Mouse (Mus musculus) liver, embryonic 13.5 days (tissue): ENCODE results near the gene Kyat1. TPM values are rescaled to one million over a fixed set of nuclear protein-coding genes. Genes with fewer than 3 reads are reported as not detected.
"Not testable (repeated sequence)": the region's sequence is repeated elsewhere in the genome, so short reads cannot be mapped to it uniquely, and the experiment has no call there.

ENCODE experiments used
- ATAC-seq: fragments of 200-750 bp; cut with Nextera tagmentation; 2 replicates; pipeline ENCODE4 v1.8.0; 2017; ENCODE audit warnings: low read depth, mild to moderate bottlenecking, moderate number of reproducible peaks, moderate library complexity
- DNase-seq: peaks from one replicate; pipeline ENCODE4 v3.0.0; 2022
- H3K27ac ChIP-seq: fragments of 300-500 bp; sonication (generic); 2 replicates; pipeline ENCODE4 v1.5.1; 2015; ENCODE audit warnings: moderate library complexity, mild to moderate bottlenecking, inconsistent platforms
- H3K27me3 ChIP-seq: fragments of 300-500 bp; sonication (generic); 2 replicates; pipeline ENCODE4 v1.6.1; 2015; ENCODE audit warnings: mild to moderate bottlenecking, inconsistent platforms
- H3K36me3 ChIP-seq: fragments of 300-500 bp; sonication (generic); 2 replicates; pipeline ENCODE4 v1.6.1; 2015; ENCODE audit warnings: mild to moderate bottlenecking, inconsistent platforms
- H3K4me1 ChIP-seq: fragments of 300-500 bp; sonication (generic); replicated peaks from 2 replicates; pipeline ENCODE4 v1.6.1; 2015; ENCODE audit warnings: inconsistent platforms
- H3K4me2 ChIP-seq: fragments of 300-500 bp; sonication (generic); 2 replicates; pipeline ENCODE4 v1.6.1; 2015; ENCODE audit warnings: inconsistent platforms, mild to moderate bottlenecking, moderate library complexity
- H3K4me3 ChIP-seq: fragments of 300-500 bp; sonication (generic); replicated peaks from 2 replicates; pipeline ENCODE4 v1.5.1; 2015; ENCODE audit warnings: mild to moderate bottlenecking, inconsistent platforms
- H3K9ac ChIP-seq: fragments of 300-500 bp; sonication (generic); 2 replicates; pipeline ENCODE4 v1.6.1; 2015; ENCODE audit warnings: mild to moderate bottlenecking, inconsistent platforms
- H3K9me3 ChIP-seq: fragments of 300-500 bp; sonication (generic); replicated peaks from 2 replicates; pipeline ENCODE4 v1.6.1; 2016; ENCODE audit warnings: inconsistent platforms
- WGBS: fragments of 180-500 bp; shearing (Covaris S2); methylation state at CpG from one replicate; pipeline ENCODE4 v1.1.7; 2015; ENCODE audit not compliant: insufficient replicate concordance; 5-methylcytosine and 5-hydroxymethylcytosine counted together
- polyA plus RNA-seq: library from polyadenylated mRNA; unstranded; fragments of >200 nt; fragmentation: Nextera tagmentation; extraction: Ambion mirVana; gene quantifications from 2 replicates; pipeline ENCODE4 v1.2.1, GENCODE M21; 2015

The Kyat1 gene
- polyA plus RNA-seq, 1 experiment from 2014 or later: 10.1 TPM

DNA sequence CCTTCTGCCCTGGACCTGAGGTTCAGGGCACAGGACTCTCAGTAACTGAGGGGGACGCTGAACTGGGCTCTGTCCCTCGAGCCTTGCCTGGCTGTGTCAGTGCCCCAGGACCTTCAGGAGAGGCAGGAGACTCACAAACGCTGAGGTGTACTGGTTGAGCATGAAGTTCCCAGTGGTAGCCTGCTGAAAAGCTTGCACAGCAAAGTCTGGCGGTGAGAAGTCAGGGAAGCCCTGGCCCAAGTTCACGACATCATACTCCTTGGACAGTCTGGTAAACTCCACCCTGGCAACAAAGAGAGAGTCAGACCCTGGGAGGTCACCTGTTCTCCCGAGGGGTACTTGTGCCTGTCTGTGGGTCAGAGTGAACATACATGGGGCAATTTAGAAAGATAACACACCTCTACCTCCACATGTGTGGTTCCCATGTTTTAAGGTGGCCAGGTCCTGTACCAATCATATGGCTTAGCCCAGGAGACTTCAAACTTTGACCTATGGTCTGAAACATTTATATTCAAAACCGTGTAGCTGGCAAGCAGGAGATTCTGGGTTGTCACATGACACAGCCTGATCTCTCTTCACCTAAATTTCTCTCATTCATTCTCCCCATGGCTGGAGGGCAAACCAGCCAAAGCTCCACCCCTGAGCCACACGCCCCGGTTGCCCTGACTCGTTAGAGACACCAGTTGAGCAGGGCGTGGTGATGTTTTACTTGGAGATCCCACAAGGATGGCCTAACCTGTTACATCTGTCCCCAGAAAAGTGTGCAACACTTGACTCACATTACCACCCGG is 13.7 kb downstream of the Kyat1 start:
- 74% methylated on average over 12 of the region's 12 CpGs for WGBS
- no peak overlapping the region for H3K4me2 ChIP-seq
- no peak for ATAC-seq
- H3K36me3 ChIP-seq: peaks cover 29% of the 10 kb centered on the region
- no peak overlapping the region for H3K27ac ChIP-seq
- DNase-seq: no peak
- H3K4me1 ChIP-seq: peaks cover 16% of the 10 kb centered on the region
- H3K4me3 ChIP-seq: no peak overlapping the region
- no peak overlapping the region for H3K9ac ChIP-seq
- H3K27me3 ChIP-seq: no peaks in the 10 kb centered on the region
- H3K9me3 ChIP-seq: no peaks in the 10 kb centered on the region

DNA sequence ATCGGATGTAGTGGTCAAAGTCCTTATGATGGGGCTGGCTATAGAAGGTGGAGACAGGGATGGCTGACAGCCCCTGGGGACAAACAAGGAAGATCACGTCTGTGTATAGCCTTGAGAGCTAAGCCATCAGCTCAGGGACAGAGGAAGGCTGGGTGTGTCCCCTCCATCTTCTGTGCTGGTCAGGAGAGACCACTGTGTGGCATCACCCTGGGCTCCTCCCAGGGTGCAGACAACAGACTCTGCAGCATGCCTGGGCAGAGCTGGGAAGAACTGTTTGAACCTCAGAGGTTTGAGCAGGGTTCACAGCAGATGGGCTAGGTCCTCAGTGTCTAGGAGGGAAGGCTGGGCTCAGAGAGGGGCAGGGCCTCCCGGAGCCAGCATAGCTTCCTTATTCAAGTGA is 20.0 kb downstream of the Kyat1 start:
- Histone ChIP-seq H3K9ac (peak overlapping the region; percentile 53), H3K27me3 (no peaks in the 10 kb centered on the region), H3K27ac (peak overlapping the region; percentile 89), H3K9me3 (no peaks in the 10 kb centered on the region), H3K4me2 (peak overlapping the region; percentile 33), H3K4me1 (peaks cover 44% of the 10 kb centered on the region), H3K36me3 (peaks cover 35% of the 10 kb centered on the region), H3K4me3 (peak overlapping the region; percentile 5; the same call in 1 of the 2 replicates)
- WGBS: 41% methylated on average over 3 of the region's 3 CpGs
- ATAC-seq (peak; percentile 56), DNase-seq (no peak)

GRCm38 (mm10) chr2:30185276-30185675 is 20.4 kb downstream of the Kyat1 start:
- peaks cover 44% of the 10 kb centered on the region for H3K4me1 ChIP-seq
- peak overlapping the region; percentile 89 for H3K27ac ChIP-seq
- peak overlapping the region; percentile 53 for H3K9ac ChIP-seq
- peak overlapping the region; percentile 33 for H3K4me2 ChIP-seq
- H3K27me3 ChIP-seq: no peaks in the 10 kb centered on the region
- 39% methylated on average over 6 of the region's 6 CpGs for WGBS
- DNase-seq (peak; percentile 70), ATAC-seq (peak; percentile 97)
- H3K36me3 ChIP-seq: peaks cover 31% of the 10 kb centered on the region
- no peaks in the 10 kb centered on the region for H3K9me3 ChIP-seq
- peak overlapping the region; percentile 5; the same call in 1 of the 2 replicates for H3K4me3 ChIP-seq

- H3K4me3 ChIP-seq: no peak overlapping the region
- H3K9me3 ChIP-seq: no peaks in the 10 kb centered on the region
- H3K9ac ChIP-seq: no peak overlapping the region
- H3K36me3 ChIP-seq: peaks cover 24% of the 10 kb centered on the region
- DNase-seq: no peak
- no peak overlapping the region for H3K27ac ChIP-seq
- peaks cover 47% of the 10 kb centered on the region for H3K4me1 ChIP-seq
- no peaks in the 10 kb centered on the region for H3K27me3 ChIP-seq
- 74% methylated on average over 3 of the region's 3 CpGs for WGBS
- H3K4me2 ChIP-seq: no peak overlapping the region
- no peak for ATAC-seq
These were observed 21.9 kb downstream of the Kyat1 start for GRCm38 (mm10) chr2:30183721-30184120.

DNA sequence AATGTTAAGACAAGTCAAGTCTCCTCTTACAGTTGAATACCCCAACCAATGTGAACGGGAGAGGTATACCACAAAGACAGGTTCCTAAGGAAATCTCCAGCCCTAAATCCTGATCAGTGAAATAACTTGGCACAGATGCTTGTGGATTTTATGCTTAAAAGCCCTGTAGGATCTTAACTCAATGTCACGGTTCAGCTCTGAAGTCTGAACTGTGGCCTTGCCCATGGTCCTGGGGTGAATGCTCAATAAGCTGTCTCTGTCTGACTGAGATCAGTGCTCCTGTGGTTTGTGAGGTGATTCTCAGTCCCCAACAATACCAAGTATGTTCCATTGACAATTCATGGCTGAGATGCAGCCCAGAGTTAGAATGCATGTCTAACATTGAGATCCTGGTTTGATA is 23.2 kb downstream of the Kyat1 start:
- Histone ChIP-seq H3K36me3 (peaks cover 24% of the 10 kb centered on the region), H3K27ac (no peak overlapping the region), H3K9me3 (no peaks in the 10 kb centered on the region), H3K4me2 (no peak overlapping the region), H3K4me3 (no peak overlapping the region), H3K4me1 (peaks cover 56% of the 10 kb centered on the region), H3K9ac (no peak overlapping the region), H3K27me3 (no peaks in the 10 kb centered on the region)
- no peak for DNase-seq
- ATAC-seq: no peak
- 81% methylated on average over 2 of the region's 2 CpGs for WGBS

DNA sequence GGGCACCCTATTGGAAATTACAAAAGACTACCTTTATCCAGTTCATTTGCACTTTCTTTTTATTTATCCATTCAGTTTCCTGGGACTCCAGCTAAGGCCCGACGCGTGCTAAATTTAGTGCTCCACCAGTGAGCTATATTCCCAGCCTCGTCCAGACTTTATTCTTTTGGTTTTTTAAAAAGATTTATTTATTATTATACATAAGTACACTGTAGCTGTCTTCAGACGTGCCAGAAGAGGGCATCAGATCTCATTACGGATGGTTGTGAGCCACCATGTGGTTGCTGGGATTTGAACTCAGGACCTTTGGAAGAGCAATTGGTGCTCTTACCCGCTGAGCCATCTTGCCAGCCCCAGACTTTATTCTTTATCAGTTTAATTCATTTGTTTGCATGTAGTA is 26.9 kb downstream of the Kyat1 start:
- H3K27ac ChIP-seq, DNase-seq, H3K9ac ChIP-seq, H3K9me3 ChIP-seq, ATAC-seq, H3K27me3 ChIP-seq: not testable (repeated sequence)
- Histone ChIP-seq H3K4me3 (peak overlapping the region; percentile 80), H3K36me3 (peaks cover 37% of the 10 kb centered on the region), H3K4me2 (peak overlapping the region; percentile 91), H3K4me1 (peaks cover 33% of the 10 kb centered on the region)
- 52% methylated on average over 7 of the region's 7 CpGs for WGBS

GRCm38 (mm10) chr2:30177700-30178675 is 27.7 kb downstream of the Kyat1 start, which contains the start of gene Spout1:
Spout1 (minus strand) TSS chr2:30178459.
- peak within 1 kb of the TSS; percentile 91 for H3K4me2 ChIP-seq
- ATAC-seq (peak; percentile 94), DNase-seq (peak; percentile 94)
- H3K9ac ChIP-seq: peak within 1 kb of the TSS; percentile 81
- peaks cover 44% of the 10 kb centered on the region for H3K36me3 ChIP-seq
- peaks cover 33% of the 10 kb centered on the region for H3K4me1 ChIP-seq
- WGBS: under 1% methylated on average over 54 of the region's 54 CpGs
- peak within 1 kb of the TSS; percentile 53 for H3K27ac ChIP-seq
- peaks cover 6% of the 10 kb centered on the region for H3K9me3 ChIP-seq
- H3K4me3 ChIP-seq: peak within 1 kb of the TSS; percentile 80
- H3K27me3 ChIP-seq: no peaks in the 10 kb centered on the region

- Histone ChIP-seq H3K27ac (no peak overlapping the region), H3K4me2 (peak overlapping the region; percentile 91; the same call in 1 of the 2 replicates), H3K9me3 (peaks cover 6% of the 10 kb centered on the region), H3K4me1 (peaks cover 46% of the 10 kb centered on the region), H3K4me3 (no peak overlapping the region), H3K27me3 (no peaks in the 10 kb centered on the region), H3K36me3 (peaks cover 51% of the 10 kb centered on the region), H3K9ac (no peak overlapping the region)
- WGBS: 90% methylated on average over 2 of the region's 2 CpGs
- DNase-seq: no peak
- ATAC-seq: no peak
These were observed 29.1 kb downstream of the Kyat1 start for GRCm38 (mm10) chr2:30176561-30176960.

DNA sequence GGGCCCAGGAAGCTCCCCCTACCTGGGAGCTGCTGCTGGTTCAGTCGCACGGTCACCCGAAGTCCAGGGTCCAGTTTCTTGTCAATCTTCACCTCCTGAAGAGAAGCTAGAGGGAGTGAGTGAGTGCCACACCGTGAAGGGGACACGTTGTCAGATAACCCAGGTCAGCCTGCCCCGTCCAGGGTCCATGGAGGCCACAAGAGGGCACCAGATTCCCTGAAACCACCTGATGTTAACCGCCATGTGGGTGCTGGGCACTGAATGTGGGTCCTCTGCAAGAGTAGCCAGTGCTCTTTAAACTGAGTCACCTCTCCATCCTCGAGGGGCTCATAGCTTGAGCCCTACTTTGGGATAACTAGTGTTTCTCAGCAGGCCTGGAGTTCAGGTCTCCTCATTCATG is 29.8 kb downstream of the Kyat1 start:
- ATAC-seq: no peak

DNA sequence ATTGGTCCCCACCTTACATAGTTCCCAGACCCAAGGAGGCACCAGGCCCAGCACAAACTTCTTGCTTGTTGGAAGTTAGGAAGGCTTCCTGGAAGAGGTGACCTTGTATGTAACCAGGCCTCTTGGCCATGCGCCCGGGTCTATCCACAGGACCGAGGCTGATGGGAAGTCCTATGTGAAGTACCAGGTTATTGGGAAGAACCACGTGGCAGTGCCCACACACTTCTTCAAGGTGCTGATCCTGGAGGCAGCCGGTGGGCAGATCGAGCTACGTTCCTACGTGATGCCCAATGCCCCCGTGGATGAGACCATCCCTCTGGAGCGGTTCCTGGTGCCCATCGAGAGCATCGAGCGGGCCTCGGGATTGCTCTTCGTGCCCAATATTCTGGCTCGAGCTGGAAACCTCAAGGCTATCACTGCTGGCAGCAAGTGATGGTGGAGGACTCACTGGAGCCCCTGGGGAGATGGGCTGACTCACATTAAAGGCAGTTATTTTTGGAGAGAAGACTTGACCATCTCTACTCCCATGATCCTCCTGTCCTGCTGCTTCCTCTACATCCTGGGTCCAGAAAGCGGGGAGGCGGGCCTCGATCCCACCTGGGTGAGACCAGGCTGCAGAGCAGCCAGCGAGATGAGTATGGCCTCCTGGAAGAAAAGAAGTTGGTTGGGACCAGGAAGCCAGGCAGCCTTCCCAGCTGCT is 32.0 kb downstream of the Kyat1 start:
- ATAC-seq (no peak), DNase-seq (no peak)
- H3K4me3 ChIP-seq: no peak overlapping the region
- H3K9ac ChIP-seq: no peak overlapping the region
- peaks cover 6% of the 10 kb centered on the region for H3K9me3 ChIP-seq
- no peak overlapping the region for H3K4me2 ChIP-seq
- no peaks in the 10 kb centered on the region for H3K27me3 ChIP-seq
- H3K4me1 ChIP-seq: peaks cover 44% of the 10 kb centered on the region
- WGBS: 88% methylated on average over 20 of the region's 20 CpGs
- H3K27ac ChIP-seq: no peak overlapping the region
- H3K36me3 ChIP-seq: peaks cover 51% of the 10 kb centered on the region

More for the DNA sequence above, 29.8 kb downstream of the Kyat1 start:
- Histone ChIP-seq H3K27me3 (no peaks in the 10 kb centered on the region), H3K36me3 (peaks cover 51% of the 10 kb centered on the region), H3K4me3 (no peak overlapping the region), H3K27ac (no peak overlapping the region), H3K9ac (no peak overlapping the region), H3K4me2 (no peak overlapping the region), H3K4me1 (peaks cover 46% of the 10 kb centered on the region), H3K9me3 (peaks cover 6% of the 10 kb centered on the region)
- DNase-seq: no peak
- WGBS: 81% methylated on average over 8 of the region's 8 CpGs
